Mouse (Mus musculus) skeletal muscle tissue, adult 2 months (tissue): ENCODE data around the gene Thap11.

Experiments used
- DNase-seq: peaks from one replicate; pipeline ENCODE4 v3.0.0-alpha.2; 2012; ENCODE audit warnings: low read depth, low spot score

Thap11 gene

DNA sequence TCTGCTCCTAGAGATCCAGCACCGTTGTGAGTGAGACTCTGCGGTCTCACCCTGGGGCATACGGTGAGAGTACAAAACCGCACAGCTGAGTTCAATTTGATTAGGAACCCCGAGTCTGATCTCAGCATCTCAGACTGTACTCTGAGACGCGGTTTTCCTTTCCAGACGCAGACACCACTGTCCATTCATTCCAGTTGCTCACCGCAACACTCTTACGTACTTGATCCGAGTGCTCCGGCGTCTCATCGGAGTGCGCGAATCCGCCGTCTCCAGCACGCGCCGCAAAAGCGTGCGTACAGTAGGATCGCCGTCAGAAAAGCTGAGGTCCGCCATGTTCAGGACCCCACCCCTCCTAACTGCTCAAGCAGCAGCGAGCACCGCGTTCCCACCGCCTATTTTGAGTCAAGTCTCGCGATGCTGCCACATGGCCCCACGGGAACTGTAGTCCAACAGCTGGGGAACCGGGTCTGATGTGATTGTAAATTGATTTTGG is 3.2 kb upstream of the Thap11 start:
- peak; percentile 80 for DNase-seq

DNA sequence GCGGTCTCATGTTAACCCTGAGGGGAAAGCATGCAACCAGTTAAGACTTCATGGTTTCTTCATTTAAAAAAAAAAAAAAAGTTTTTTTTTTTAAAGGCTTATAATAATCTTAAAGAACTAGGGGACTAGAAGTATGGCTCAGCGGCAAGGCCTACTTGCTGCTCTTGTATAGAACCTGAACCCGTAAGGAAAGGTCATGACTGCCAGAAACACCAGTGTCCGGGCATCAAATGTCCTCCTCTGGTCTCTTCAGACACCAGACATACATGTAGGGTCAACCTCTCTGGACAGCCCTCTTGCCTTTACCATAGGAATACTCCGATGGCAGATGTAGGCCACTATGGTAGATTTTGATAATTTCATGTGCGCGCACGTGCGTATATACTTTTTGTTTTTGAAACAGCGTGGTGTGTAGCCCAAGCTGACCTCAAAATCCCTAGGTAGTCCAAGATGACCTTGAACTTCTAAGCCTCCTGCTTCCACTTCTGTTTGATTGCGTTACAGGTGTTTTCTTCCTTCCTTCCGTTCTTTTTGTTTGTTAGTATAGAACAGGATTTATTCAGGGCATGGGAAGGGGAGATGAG is 2.7 kb upstream of the Thap11 start:
- no peak for DNase-seq

DNA sequence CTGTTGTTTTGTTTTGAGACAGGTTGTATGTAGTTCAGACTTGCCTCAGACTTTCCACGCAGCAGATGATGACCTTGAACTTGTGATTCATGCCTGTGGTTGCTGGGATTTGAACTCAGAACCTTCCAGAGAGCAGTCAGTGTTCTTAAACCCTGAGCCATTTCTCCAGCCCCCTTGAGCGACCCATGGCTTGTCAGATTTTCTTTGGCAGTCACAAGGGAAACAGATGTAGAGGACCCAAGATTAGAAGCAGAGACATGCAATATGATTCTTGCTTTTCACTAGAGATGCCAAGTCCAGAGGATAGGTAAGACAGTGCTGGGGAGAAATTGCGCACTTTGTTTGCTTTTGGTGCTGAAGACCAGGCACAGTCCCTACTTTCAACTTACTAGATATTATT is 1.8 kb upstream of the Thap11 start, which contains the start of gene Cenpt:
Cenpt (minus strand) TSS at position 101 of the 400 bp plus-strand sequence.
- no peak for DNase-seq

DNA sequence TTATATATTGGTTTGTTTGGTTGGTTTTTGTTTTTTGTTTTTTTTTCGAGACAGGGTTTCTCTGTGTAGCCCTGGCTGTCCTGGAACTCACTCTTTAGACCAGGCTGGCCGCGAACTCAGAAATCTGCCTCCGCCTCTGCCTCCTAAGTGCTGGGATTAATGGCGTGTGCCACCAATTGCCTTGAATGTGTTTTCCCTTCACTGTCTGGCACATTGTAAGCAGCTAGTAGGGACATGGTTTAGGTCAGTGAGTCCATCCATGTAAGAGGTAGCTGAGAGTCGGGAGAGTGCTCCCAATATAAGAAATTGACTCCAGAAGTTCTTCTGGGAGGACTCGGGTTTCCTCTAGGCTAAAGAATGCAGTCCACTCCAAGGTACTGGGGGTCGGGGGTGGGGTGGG is 629 bp upstream of the Thap11 start:
- DNase-seq = no peak

DNA sequence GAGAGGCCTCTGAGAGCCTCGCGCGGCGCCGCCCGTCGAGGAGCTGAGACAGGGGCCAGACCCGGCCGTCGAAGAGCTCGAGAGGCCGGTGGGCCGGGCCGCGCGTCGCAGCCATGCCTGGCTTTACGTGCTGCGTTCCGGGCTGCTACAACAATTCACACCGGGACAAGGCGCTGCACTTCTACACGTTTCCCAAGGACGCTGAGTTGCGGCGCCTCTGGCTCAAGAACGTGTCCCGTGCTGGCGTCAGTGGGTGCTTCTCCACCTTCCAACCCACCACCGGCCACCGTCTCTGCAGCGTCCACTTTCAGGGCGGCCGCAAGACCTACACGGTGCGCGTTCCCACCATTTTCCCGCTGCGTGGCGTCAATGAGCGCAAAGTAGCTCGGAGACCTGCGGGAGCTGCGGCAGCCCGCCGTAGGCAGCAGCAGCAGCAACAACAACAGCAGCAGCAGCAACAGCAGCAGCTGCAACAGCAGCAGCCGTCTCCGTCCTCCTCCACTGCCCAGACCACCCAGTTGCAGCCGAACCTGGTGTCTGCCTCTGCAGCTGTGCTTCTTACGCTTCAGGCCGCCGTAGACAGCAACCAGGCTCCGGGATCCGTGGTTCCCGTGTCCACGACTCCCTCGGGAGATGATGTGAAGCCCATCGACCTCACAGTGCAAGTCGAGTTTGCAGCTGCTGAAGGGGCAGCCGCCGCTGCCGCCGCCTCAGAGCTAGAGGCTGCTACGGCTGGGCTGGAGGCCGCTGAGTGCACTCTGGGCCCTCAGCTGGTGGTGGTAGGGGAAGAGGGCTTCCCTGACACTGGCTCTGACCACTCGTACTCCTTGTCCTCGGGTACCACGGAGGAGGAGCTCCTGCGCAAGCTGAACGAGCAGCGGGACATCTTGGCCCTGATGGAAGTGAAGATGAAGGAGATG is 576 bp downstream of the Thap11 start:
- DNase-seq = peak; percentile 32

DNA sequence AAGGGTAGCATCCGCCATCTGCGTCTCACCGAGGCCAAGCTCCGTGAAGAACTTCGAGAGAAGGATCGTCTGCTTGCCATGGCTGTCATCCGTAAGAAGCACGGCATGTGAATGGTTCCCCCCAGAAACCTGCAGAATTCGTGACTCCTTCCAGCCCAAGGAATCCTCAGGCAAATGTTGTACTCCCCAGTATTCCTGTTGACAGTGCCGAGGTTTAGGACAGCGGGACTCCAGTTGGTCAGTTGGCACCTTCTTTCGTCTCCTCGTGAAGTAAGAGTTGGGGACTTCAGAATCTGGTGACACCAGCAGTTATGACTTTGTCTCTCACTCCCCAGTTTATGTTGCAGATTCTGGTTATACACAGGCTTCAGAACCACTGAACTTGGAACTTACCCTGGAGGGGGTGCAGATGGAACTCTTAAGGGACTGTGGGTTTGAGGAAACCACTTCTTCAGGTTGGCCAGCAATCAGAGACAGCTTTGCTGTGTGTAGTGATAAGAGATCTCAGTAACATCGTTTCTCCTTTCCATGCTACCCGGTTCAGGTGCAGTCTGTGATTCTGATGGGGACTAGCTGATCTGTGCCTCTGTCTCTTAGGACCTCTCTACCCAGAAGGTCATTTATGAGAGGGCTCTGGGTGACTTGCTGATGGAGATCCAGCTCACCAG is 1.4 kb downstream of the Thap11 start:
- no peak for DNase-seq

DNA sequence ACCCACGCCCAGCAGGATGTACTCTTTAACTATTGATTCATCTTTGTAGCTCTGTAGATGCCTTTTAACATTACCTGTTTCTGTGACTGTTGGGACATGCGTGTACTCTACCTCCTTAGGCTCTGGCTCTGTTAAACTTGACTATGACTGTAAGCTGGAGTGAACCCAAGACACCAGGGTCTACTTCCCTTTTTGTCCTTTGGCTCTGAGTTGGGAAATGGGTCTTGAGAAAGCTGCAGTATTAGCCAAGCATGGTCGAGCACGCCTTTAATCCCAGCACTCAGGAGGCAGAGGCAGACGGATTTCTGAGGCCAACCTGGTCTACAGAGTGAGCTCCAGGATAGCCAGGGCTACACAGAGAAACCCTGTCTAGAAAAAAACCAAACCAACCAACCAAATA is 3.6 kb downstream of the Thap11 start:
- DNase-seq = no peak

DNA sequence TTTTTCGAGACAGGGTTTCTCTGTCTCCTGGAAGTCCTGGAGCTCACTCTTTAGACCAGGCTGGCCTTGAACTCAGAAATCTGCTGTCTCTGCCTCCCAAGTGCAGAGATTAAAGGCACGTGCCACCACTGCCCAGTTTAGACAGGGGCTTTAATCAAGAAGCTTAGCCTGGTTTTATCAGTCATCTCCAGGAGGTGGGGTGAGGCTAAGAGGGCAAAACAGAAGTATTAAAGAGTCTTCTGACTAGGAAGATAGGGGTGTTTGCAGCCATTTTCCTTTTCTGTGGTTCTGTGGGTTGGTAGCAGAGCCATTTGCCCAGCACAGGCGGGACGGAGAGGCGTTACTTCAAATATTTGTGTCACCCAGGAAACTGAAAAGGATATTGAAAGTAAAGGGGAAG is 4.4 kb downstream of the Thap11 start:
- DNase-seq = no peak

DNA sequence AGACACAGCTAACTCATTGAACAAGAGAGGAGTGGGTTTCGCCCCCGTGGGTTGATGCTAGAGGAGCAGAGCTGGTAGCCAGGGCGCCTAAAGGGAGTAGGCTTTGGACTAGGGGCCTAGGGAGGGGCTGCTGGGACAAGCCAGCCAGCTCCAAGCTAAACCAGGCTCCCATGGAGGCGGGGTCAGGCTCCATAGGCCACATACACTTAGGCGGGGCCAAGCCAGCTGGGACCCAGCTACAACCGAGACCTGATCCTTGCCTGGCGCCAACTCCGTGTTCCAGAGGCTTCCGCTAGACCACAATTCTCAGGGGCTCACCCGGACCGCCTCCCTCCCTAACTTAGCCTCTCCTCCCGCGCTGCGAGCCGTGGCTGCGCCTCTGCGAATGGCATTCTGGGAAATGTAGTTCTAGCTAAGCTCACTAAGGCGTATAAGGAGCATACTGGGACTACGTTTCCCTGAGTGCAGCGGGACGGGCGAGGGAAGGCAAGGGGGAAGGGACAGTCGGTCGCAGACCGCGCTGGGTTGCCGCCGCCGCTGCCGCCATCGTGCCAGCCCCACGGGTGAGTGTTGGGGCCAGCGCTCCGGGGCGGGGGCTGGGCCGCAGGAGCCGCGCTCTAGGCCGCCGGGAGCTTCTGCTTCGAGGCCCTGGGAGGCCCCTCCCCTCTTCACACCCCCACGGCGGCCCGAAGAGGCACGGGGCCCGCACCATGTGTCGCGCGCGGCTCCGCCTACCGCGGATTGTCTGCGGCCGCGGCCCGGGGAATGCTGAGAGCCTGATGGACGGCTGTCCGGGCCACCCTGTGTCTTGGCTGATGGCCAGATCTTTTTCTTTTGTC is 5.4 kb downstream of the Thap11 start, which contains the start of gene Nutf2:
Nutf2 (plus strand) TSS at position 438 of the 839 bp plus-strand sequence.
- DNase-seq = peak; percentile 98

DNA sequence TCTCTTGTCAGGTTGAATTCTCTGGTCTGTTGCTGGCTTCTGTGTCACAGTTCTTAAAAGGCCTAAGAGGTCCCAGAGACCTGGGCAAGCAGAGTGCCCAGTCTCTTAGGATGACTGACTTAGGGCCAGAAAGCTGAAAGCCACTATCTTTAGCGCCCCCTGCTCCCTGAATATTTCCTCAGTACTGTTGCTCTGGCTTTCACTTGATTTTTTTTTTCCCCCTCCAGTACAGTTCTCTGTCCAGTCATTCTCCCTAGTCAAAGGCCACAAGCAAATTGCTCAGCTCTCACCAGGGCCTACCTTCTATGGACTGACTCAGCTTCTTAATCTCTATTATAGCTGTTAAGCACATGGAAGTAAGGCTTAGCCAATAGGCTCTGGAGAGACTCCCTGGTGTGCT is 7.0 kb downstream of the Thap11 start:
- no peak for DNase-seq

DNA sequence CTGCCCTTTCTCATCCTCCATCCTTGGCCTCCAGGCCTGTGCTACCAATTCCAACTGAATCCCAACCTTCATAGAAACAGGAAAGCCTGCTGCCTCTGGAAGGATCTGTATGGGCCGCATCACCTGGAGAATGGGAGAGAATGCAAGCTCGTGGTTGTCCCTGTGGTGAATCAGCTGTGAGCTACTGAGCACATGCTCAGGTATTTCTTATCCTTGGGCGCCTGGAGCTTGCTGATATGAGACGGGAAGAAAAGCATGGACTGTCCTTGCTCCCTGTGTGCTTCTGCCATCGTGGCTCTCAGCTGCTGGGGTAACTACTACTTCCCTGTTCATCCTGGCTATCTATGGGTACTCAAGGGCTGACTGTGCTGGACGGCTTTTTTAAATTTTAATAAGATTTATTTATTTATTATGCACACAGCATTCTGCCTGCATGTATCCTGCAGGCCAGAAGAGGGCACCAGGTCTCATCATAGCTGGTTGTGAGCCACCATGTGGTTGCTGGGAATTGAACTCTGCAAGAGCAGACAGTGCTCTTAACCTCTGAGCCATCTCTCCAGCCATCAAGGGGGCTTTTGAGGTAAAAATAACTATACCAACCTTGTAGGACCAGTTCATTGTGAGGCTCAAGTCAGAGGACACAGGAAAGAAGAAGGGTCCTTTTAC is 11.6 kb downstream of the Thap11 start:
- no peak for DNase-seq

DNA sequence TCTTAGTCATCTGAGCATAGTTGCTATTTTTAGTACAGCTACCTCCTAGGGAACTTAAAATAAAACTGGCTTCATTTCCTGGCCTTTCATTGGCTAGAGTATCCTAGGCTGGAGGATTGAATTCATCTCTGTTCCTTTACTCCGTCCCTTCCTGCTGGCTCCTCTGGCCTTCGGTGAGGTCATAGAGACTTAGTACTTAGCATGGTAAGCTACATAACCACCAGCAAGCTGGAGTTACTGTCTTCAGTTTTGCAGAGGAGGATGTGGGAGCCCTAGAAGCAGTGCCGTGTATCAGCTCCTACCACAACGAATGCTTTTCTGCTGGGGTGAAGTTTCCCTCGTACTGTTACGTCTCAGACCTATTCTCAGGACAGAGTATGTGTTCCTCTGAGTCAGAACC is 19.4 kb downstream of the Thap11 start:
- DNase-seq = peak; percentile 85

DNA sequence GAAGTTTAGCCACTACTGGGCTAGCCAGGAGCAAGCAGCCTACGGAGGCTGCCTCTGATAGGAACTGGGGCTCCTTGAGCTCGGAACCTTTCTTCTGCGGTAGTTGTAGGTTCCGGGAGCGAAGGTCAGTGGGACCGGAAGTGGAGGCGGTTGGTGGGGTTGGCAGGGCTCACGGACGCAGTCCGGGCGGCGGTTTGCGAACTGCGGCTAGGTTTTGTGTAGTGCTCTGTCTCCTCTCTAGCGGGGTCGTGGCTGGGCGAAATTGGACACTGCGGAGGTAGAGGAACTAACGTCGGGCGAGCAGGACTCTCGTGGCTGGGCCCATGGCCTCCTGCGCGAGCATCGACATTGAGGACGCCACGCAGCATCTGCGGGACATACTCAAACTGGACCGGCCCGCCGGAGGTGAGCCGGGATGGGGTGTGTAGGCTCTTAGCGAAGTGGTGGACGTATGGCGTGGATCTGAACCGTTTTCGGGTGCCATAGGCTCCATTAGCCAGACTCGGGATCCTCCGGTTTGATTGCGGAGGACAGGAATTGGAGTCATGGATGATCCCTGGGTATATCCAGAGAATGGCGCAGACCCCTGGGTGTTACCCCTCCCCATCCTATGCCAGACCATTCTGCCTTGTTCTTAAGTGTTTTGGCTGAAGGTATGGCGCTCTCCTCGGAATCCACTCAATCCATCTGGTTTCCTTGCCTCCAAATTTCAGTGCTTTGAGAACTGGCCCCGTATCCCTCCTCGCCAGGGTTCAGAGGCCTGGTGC is 26.0 kb downstream of the Thap11 start, which contains the start of gene Edc4:
Edc4 (plus strand) TSS at position 128 of the 767 bp plus-strand sequence.
- peak; percentile 66 for DNase-seq

DNA sequence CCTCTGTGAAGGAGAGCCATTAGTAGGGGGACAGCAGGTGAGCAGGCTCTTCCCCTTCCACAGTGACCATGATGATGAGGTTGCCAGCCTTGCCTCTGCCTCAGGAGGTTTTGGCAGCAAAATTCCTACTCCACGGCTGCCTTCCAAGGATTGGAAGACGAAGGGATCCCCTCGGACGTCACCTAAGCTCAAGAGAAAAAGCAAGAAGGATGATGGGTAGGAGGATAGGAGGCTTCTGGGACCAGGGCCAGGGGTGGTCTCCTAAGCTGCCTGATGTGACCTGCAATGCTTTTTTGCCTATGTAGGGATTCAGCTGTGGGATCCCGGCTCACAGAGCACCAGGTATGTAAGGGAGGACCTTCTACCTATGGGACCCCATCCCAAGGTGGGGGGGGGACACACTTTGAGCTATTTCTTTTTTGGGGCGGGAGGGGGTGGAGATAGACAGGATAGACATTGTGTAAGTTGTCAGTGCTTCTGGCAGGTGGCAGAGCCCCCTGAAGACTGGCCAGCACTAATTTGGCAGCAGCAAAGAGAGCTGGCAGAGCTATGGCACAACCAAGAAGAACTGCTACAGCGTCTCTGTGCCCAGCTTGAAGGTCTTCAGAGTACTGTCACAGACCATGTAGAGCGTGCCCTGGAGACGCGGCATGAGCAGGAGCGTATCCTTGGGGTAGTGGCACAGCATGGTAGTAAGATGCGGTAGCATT is 35.0 kb downstream of the Thap11 start:
- DNase-seq = no peak

DNA sequence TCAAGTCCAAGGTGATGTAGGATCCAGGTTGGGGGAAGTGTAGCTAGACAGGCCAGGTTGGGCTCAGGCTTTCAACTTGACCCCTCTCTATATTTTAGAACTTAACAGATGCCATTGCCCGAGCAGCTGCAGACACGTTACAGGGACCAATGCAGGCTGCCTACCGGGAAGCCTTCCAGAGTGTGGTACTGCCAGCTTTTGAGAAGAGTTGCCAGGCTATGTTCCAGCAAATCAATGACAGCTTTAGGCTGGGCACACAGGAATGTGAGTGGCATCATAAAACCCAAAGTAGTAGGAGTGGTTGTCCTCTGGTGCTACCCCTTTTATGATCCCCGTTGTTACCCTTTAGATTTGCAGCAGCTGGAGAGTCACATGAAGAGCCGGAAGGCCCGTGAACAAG is 35.9 kb downstream of the Thap11 start:
- peak; percentile 45 for DNase-seq

DNA sequence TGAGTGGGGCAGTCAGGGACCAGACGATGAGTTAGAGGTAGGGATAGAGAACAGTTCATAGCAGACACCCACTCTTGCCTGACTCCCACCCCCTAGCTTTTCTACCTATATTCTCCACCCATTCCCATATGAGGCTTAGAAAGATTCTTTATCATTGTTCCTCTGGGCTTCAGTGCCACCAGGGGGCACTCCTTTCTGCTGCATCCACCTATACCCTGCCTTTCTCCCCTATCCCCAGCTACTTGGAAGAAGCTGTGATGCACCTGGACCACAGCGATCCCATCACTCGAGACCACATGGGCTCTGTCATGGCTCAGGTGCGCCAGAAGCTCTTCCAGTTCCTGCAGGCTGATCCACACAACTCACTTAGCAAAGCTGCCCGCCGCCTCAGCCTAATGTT is 37.5 kb downstream of the Thap11 start:
- DNase-seq = no peak

DNA sequence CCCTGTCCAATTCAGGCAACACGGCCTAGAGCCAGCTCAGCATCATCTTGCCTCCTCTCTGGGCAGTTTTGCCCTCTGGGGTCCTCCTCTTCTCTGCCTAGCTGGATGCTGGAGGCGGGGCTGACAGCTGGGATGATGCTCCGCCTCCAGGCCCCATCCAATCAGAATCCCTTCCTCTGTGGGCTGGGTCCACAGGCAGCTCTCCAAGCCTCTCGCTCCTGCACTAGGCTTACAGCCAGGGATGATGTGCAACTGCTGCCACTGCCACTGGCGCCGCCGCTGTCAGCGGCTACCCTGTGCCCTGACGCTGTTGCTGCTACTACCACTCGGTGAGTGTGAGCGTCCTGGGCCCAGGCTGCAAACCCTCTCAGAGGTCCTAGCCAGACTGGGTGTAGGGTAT is 38.4 kb downstream of the Thap11 start, which contains the start of gene Nrn1l:
Nrn1l (plus strand) TSS at position 229 of the 400 bp plus-strand sequence.
- peak; percentile 42 for DNase-seq

DNA sequence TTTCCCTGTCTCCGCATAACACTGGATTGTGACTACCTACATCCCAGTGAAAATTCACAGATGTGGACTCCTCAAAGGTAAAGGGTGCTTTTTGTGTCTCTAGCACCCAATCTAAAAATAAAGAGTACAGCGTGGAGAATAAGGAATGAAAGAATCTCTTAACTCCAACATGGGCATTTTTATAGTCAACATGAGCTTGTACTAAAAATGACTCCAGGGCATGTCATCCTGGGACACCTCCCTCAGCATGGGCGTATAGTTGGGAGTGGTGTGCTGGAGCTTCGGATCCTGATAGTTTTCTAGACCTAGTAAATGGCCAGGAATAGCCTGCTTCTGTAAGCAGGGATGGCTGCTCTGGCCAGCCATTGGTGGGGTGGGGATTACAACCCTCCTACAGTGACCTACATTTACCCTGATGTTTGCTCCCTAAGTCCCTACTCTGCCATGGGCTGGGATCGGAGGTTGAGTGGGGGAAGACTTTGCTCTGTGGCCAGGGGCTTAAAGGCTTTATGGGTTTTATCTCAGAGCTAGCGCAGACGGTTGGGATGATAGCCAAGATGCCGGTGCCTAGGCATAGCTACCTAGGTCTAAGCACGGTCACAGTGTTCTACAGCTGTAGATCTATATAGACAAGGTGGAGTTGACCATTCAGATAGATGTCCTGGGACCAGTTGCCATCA is 43.0 kb downstream of the Thap11 start:
- DNase-seq = no peak
